Mouse (Mus musculus): ENCODE results near the gene Stim1. TPM values are rescaled to one million over a fixed set of nuclear protein-coding genes. Genes with fewer than 3 reads are reported as not detected.

Gene Stim1
- polyA plus RNA-seq, 1 experiment from 2014 or later: 11.6 TPM

GRCm38 (mm10) chr7:102349236-102349635 is 81.6 kb downstream of the Stim1 start:
- Histone ChIP-seq H3K9me3 (ENCODE audit: control insufficient read depth, low read length) (no peaks in the 10 kb centered on the region), H3K27ac (ENCODE audit: low read depth, low read length) (no peak overlapping the region), H3K27me3 (ENCODE audit: control insufficient read depth, insufficient read depth, low read length) (no peaks in the 10 kb centered on the region), H3K4me2 (no peak overlapping the region), H3K9ac (ENCODE audit: low read length) (no peak overlapping the region), H3K4me1 (ENCODE audit: control insufficient read depth, insufficient read depth, low read length) (no peaks in the 10 kb centered on the region), H3K4me3 (ENCODE audit: low read depth, low read length) (no peak overlapping the region), H3K36me3 (ENCODE audit: control insufficient read depth, insufficient read depth, low read length) (no peaks in the 10 kb centered on the region)
- ATAC-seq (ENCODE audit: low FRiP score): no peak
- no peak for DNase-seq (ENCODE audit: low spot score, missing footprints)
- WGBS: 90% methylated on average over 5 of the region's 5 CpGs

GRCm38 (mm10) chr7:102353420-102353819 is 85.8 kb downstream of the Stim1 start:
- H3K27me3 ChIP-seq (ENCODE audit: control insufficient read depth, insufficient read depth, low read length): no peaks in the 10 kb centered on the region
- ATAC-seq (ENCODE audit: low FRiP score): no peak

GRCm38 (mm10) chr7:102358124-102358523 is 90.5 kb downstream of the Stim1 start:
- Histone ChIP-seq H3K4me1 (ENCODE audit: control insufficient read depth, insufficient read depth, low read length) (no peaks in the 10 kb centered on the region), H3K27me3 (ENCODE audit: control insufficient read depth, insufficient read depth, low read length) (no peaks in the 10 kb centered on the region), H3K4me3 (ENCODE audit: low read depth, low read length) (no peak overlapping the region), H3K36me3 (ENCODE audit: control insufficient read depth, insufficient read depth, low read length) (no peaks in the 10 kb centered on the region), H3K9ac (ENCODE audit: low read length) (no peak overlapping the region), H3K9me3 (ENCODE audit: control insufficient read depth, low read length) (no peaks in the 10 kb centered on the region), H3K27ac (ENCODE audit: low read depth, low read length) (no peak overlapping the region), H3K4me2 (no peak overlapping the region)
- ATAC-seq (ENCODE audit: low FRiP score): no peak
- WGBS: 87% methylated on average over 3 of the region's 3 CpGs
- DNase-seq (ENCODE audit: low spot score, missing footprints): no peak

More at GRCm38 (mm10) chr7:102353420-102353819, 85.8 kb downstream of the Stim1 start:
- H3K27ac ChIP-seq (ENCODE audit: low read depth, low read length): no peak overlapping the region
- WGBS: 43% methylated on average over 1 of the region's 1 CpGs
- no peak overlapping the region for H3K4me3 ChIP-seq (ENCODE audit: low read depth, low read length)
- no peaks in the 10 kb centered on the region for H3K4me1 ChIP-seq (ENCODE audit: control insufficient read depth, insufficient read depth, low read length)
- no peak overlapping the region for H3K4me2 ChIP-seq
- DNase-seq (ENCODE audit: low spot score, missing footprints): no peak
- H3K9me3 ChIP-seq (ENCODE audit: control insufficient read depth, low read length): no peaks in the 10 kb centered on the region
- no peak overlapping the region for H3K9ac ChIP-seq (ENCODE audit: low read length)
- no peaks in the 10 kb centered on the region for H3K36me3 ChIP-seq (ENCODE audit: control insufficient read depth, insufficient read depth, low read length)

GRCm38 (mm10) chr7:102361297-102361696 is 93.7 kb downstream of the Stim1 start:
- Histone ChIP-seq H3K27ac (ENCODE audit: low read depth, low read length) (no peak overlapping the region), H3K4me2 (no peak overlapping the region), H3K36me3 (ENCODE audit: control insufficient read depth, insufficient read depth, low read length) (no peaks in the 10 kb centered on the region), H3K9ac (ENCODE audit: low read length) (no peak overlapping the region), H3K9me3 (ENCODE audit: control insufficient read depth, low read length) (no peaks in the 10 kb centered on the region), H3K4me1 (ENCODE audit: control insufficient read depth, insufficient read depth, low read length) (no peaks in the 10 kb centered on the region), H3K27me3 (ENCODE audit: control insufficient read depth, insufficient read depth, low read length) (no peaks in the 10 kb centered on the region), H3K4me3 (ENCODE audit: low read depth, low read length) (no peak overlapping the region)
- ATAC-seq (ENCODE audit: low FRiP score): no peak
- 61% methylated on average over 2 of the region's 2 CpGs for WGBS
- DNase-seq (ENCODE audit: low spot score, missing footprints): no peak

GRCm38 (mm10) chr7:102363853-102364252 is 96.2 kb downstream of the Stim1 start:
- Histone ChIP-seq H3K4me2 (no peak overlapping the region), H3K27me3 (ENCODE audit: control insufficient read depth, insufficient read depth, low read length) (no peaks in the 10 kb centered on the region), H3K4me1 (ENCODE audit: control insufficient read depth, insufficient read depth, low read length) (no peaks in the 10 kb centered on the region), H3K9me3 (ENCODE audit: control insufficient read depth, low read length) (no peaks in the 10 kb centered on the region), H3K36me3 (ENCODE audit: control insufficient read depth, insufficient read depth, low read length) (no peaks in the 10 kb centered on the region), H3K27ac (ENCODE audit: low read depth, low read length) (no peak overlapping the region), H3K4me3 (ENCODE audit: low read depth, low read length) (no peak overlapping the region), H3K9ac (ENCODE audit: low read length) (no peak overlapping the region)
- ATAC-seq (ENCODE audit: low FRiP score): no peak
- DNase-seq (ENCODE audit: low spot score, missing footprints): no peak
- WGBS: 88% methylated on average over 1 of the region's 1 CpGs

GRCm38 (mm10) chr7:102369661-102370060 is 102.1 kb downstream of the Stim1 start:
- H3K9me3 ChIP-seq (ENCODE audit: control insufficient read depth, low read length): no peaks in the 10 kb centered on the region
- H3K4me2 ChIP-seq: no peak overlapping the region
- no peak overlapping the region for H3K4me3 ChIP-seq (ENCODE audit: low read depth, low read length)
- H3K27ac ChIP-seq (ENCODE audit: low read depth, low read length): no peak overlapping the region
- ATAC-seq (ENCODE audit: low FRiP score) (no peak), DNase-seq (ENCODE audit: low spot score, missing footprints) (no peak)
- no peaks in the 10 kb centered on the region for H3K27me3 ChIP-seq (ENCODE audit: control insufficient read depth, insufficient read depth, low read length)
- WGBS: 55% methylated on average over 4 of the region's 4 CpGs
- H3K36me3 ChIP-seq (ENCODE audit: control insufficient read depth, insufficient read depth, low read length): no peaks in the 10 kb centered on the region
- no peaks in the 10 kb centered on the region for H3K4me1 ChIP-seq (ENCODE audit: control insufficient read depth, insufficient read depth, low read length)
- no peak overlapping the region for H3K9ac ChIP-seq (ENCODE audit: low read length)

GRCm38 (mm10) chr7:102370526-102370925 is 102.9 kb downstream of the Stim1 start:
- Histone ChIP-seq H3K9ac (ENCODE audit: low read length) (no peak overlapping the region), H3K4me1 (ENCODE audit: control insufficient read depth, insufficient read depth, low read length) (no peaks in the 10 kb centered on the region), H3K27ac (ENCODE audit: low read depth, low read length) (no peak overlapping the region), H3K9me3 (ENCODE audit: control insufficient read depth, low read length) (no peaks in the 10 kb centered on the region), H3K27me3 (ENCODE audit: control insufficient read depth, insufficient read depth, low read length) (no peaks in the 10 kb centered on the region), H3K36me3 (ENCODE audit: control insufficient read depth, insufficient read depth, low read length) (no peaks in the 10 kb centered on the region), H3K4me2 (no peak overlapping the region), H3K4me3 (ENCODE audit: low read depth, low read length) (no peak overlapping the region)
- ATAC-seq (ENCODE audit: low FRiP score) (no peak), DNase-seq (ENCODE audit: low spot score, missing footprints) (no peak)
- WGBS: 90% methylated on average over 5 of the region's 5 CpGs

GRCm38 (mm10) chr7:102373382-102374072 is 105.9 kb downstream of the Stim1 start:
- Histone ChIP-seq H3K9me3 (ENCODE audit: control insufficient read depth, low read length) (no peaks in the 10 kb centered on the region), H3K4me3 (ENCODE audit: low read depth, low read length) (no peak overlapping the region), H3K9ac (ENCODE audit: low read length) (no peak overlapping the region), H3K4me2 (no peak overlapping the region), H3K4me1 (ENCODE audit: control insufficient read depth, insufficient read depth, low read length) (no peaks in the 10 kb centered on the region), H3K27me3 (ENCODE audit: control insufficient read depth, insufficient read depth, low read length) (no peaks in the 10 kb centered on the region), H3K36me3 (ENCODE audit: control insufficient read depth, insufficient read depth, low read length) (no peaks in the 10 kb centered on the region), H3K27ac (ENCODE audit: low read depth, low read length) (no peak overlapping the region)
- ATAC-seq (ENCODE audit: low FRiP score) (no peak), DNase-seq (ENCODE audit: low spot score, missing footprints) (no peak)
- WGBS: 91% methylated on average over 3 of the region's 3 CpGs

GRCm38 (mm10) chr7:102383221-102383620 is 115.6 kb downstream of the Stim1 start:
- Histone ChIP-seq H3K4me1 (ENCODE audit: control insufficient read depth, insufficient read depth, low read length) (no peaks in the 10 kb centered on the region), H3K9me3 (ENCODE audit: control insufficient read depth, low read length) (no peaks in the 10 kb centered on the region), H3K4me2 (no peak overlapping the region), H3K27me3 (ENCODE audit: control insufficient read depth, insufficient read depth, low read length) (no peaks in the 10 kb centered on the region), H3K36me3 (ENCODE audit: control insufficient read depth, insufficient read depth, low read length) (no peaks in the 10 kb centered on the region), H3K27ac (ENCODE audit: low read depth, low read length) (no peak overlapping the region), H3K4me3 (ENCODE audit: low read depth, low read length) (no peak overlapping the region), H3K9ac (ENCODE audit: low read length) (no peak overlapping the region)
- ATAC-seq (ENCODE audit: low FRiP score) (no peak), DNase-seq (ENCODE audit: low spot score, missing footprints) (no peak)
- 92% methylated on average over 7 of the region's 7 CpGs for WGBS
